Mouse (Mus musculus): ENCODE data around the gene Lrrc61.
"Not testable (repeated sequence)": the region's sequence is repeated elsewhere in the genome, so short reads cannot be mapped to it uniquely, and the experiment has no call there.

The Lrrc61 gene

GRCm38 (mm10) chr6:48554280-48555103 lies at the start of gene Lrrc61:
Gene Lrrc61 (plus strand): TSS chr6:48554796.
- peak; percentile 99 to 100 for DNase-seq

DNA sequence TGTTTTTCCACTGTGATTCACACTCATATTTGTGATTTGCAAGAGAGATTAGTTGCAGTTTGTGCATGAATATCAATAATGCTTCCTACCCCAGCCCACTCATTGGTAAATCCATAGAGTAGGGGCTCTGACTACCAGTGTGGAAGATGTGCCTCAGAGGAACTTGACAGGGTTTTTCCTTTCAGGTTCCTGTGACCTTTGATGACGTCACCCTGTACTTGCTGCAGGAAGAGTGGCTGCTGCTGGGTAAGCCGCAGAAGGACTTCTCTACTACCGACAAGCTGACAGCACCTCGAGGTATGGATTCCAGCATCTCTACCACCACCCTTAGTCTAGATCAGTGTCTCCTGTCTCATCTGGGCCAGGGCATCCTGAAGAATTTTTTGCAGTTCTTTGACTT lies 46.5 kb upstream of the Lrrc61 start:
- no peak for DNase-seq

DNA sequence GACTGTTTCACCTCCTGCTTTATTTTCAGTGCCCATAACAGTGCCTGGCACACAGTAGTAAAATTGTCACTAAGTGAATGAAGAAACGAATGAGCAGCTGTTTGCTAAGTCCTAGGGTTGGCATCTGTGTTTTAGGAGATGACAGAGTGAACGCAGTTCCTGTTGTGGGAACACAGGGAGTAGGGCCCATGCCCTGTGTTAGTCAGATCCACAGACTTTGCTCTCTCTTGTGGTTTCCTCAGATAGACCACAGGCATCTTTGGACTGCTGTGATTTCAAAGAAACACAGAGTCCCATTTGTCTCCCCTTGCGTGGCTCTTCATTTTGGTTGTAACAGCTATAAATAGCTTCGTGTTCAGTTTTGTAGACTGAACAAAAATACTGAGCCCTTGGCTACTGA lies 44.2 kb upstream of the Lrrc61 start:
- DNase-seq = no peak

GRCm38 (mm10) chr6:48511861-48512260 lies 42.7 kb upstream of the Lrrc61 start:
- no peak for DNase-seq

GRCm38 (mm10) chr6:48524882-48525281 lies 29.7 kb upstream of the Lrrc61 start:
- DNase-seq = not testable (repeated sequence)

DNA sequence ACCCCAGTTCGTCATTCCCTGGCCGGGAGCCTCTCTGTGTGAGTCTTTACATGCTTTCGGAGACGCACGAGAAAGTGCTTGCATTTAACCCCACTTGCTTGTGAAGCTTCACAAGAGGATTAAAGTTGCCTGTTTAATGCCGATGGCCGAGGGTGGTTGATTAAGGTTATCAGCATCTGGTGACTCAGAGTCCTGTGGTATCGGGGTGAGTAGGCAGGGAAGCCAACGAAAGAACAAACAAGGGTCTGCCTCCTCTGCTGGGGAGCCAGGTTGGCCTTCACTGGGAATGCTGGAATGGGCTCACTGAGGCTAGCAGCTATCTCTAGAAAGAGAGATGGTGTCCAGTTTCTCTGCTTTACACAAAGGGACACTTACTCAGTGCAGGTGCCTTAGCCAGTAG lies 26.7 kb upstream of the Lrrc61 start:
- DNase-seq = no peak

GRCm38 (mm10) chr6:48529261-48529660 lies 25.3 kb upstream of the Lrrc61 start:
- no peak for DNase-seq

DNA sequence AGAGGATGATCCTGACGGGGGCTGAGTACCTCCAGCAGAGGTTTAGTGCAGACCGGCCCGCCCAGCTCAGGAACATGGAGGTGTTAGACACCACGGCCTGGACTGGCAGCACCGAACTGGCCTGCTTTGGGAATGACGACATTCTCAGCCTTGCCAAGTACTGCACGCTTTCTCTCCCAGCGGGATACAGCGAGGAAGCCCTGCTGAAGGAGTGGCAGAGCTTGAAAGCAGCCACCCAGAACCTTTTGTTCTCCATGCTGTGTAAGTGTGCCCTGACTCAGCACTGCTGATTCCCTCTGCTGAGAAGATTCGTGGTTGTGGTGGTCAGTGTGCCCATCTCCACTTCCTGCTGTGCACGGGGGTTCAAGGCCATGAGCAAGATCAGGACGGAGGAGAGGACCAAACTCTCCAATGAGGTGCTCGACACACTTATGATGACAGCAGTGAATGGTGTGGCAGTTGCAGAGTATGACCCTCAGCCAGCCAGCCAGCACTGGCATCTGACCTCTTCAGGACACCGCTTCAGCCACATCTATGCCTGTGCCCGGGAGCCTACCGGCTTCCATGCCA lies 24.6 kb upstream of the Lrrc61 start:
- DNase-seq = no peak

- peak in 1 of 2 experiments; percentile 52 for DNase-seq
Measured at GRCm38 (mm10) chr6:48530862-48531261, 23.7 kb upstream of the Lrrc61 start.

DNA sequence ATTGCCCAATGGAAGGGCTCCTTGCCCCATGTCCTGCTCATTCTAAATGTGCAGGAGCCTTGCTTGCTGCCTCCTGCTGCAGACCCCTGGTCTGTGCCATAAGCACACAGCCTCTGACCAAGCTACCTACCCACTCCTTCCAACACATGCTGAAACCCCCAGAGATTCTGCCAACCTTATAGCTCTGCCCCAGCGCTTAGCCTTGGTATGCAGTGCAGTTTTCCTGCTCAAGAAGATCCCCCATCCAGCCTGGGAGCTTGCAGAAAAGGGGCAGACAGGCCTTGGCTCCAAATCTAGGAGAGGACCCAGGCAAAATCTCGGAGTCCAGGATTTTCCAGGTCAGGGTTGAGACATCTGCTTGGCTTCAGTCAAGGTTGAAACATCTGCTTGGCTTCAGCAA lies 21.1 kb upstream of the Lrrc61 start:
- no peak for DNase-seq

GRCm38 (mm10) chr6:48534913-48535312 lies 19.7 kb upstream of the Lrrc61 start:
- no peak for DNase-seq

DNA sequence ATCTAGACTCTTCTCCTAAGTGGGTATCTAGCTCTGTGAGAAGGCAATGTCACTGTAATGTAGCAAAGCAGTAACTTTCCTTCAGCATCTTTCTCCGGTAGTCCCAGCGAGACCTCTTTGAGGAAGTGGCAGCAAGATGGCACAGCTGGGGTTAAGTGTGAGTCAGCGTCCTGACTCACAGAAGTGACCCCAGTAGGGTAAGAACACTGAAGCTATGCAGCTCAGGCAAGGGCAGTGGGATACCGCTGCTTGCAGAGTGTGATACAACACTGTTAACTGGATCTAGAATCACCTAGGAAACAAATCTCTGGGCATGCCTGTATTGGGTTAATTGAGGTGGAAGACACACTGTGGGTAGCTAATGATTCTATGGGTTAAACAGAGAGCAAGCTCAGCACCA lies 18.5 kb upstream of the Lrrc61 start:
- DNase-seq = no peak

DNA sequence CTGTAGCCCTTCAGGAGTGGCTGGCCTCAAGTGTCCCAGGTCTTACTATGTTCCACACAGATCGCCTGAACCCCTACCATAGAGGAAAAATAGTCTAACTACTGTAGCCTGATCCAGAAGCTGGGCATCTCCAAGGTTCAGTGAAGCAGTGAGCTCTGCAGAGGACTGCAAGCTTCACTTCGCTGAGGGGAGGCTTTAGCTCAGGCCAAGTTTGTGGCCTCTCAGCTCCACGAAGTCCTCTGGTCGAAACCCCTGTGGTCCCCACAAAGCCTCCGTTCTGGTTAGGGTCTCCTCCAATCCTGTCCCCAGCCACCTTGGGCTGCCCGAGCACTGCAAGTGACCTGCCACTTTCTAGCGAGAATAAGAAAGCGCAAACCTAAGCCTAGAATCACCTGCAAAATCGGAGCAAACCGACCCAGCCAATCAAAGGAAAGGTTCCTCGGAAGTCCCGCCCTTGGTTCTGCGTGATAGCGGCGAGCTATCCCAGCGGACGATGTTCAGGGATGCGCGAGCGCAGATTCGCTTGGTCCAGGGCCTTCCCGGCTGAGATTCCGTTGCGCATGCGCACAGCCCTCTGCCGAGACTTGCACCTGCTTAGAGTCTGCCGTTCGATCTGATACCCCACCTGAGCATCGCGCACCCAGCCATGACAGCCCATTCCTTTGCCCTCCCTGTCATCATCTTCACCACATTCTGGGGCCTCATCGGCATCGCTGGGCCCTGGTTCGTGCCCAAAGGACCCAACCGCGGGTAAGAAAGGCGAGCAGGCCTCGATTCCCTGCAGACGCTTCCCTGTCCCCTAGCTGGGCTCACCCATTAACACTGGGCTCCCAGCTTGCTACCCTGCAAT lies 17.3 kb upstream of the Lrrc61 start, which contains the start of gene Atp6v0e2:
TSS of gene Atp6v0e2 (plus strand) at position 511 of the 850 bp plus-strand sequence.
- peak; percentile 96 to 97 for DNase-seq

- DNase-seq = peak; percentile 90 to 95
Measured at GRCm38 (mm10) chr6:48538841-48539737, 15.5 kb upstream of the Lrrc61 start.

GRCm38 (mm10) chr6:48539860-48540259 lies 14.7 kb upstream of the Lrrc61 start:
- peak; percentile 47 to 49 for DNase-seq

DNA sequence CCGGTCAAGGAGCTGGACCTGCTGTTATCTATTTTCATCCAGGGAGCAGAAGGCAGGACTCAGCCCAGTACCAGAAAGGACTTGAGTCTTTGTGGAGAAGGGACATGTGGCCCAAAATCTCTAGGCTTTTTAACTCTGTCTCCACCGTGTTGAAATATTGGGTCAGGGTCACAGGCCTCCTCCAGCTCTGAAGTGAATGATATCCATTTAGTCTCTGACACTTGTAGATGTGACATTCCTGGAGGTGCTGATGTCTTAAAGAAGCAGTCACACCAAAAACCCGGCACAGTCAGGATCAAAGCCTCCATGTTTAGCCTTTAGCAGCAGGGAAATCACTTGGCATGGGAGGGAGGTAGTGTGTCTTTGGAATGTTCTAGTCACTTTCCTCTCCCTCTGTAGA lies 13.9 kb upstream of the Lrrc61 start:
- DNase-seq = no peak

- DNase-seq = peak in 1 of 2 experiments; percentile 37
Measured at GRCm38 (mm10) chr6:48541560-48542450, 12.8 kb upstream of the Lrrc61 start.

DNA sequence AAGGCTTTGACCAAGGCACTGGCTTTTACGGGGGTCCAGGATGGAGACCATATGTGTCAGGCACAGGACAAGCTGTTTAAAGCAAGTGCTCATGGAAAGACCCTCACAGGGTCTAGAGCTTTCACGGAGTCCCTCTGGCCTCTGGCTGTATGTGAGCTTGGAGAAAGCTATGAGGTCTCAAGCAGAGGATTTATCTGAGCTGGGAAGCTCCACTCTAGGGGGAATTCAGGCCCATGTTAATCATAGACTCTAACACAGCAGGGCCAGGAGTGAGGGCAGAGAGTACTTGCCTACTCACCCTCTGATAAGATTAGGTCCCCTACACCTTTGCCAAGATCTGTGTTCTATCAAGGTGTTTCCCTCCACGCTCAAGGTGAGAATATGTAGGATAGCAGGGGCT lies 12.0 kb upstream of the Lrrc61 start:
- DNase-seq = no peak

GRCm38 (mm10) chr6:48545251-48545650 lies 9.3 kb upstream of the Lrrc61 start:
- DNase-seq = no peak

GRCm38 (mm10) chr6:48546271-48546670 lies 8.3 kb upstream of the Lrrc61 start:
- peak; percentile 70 to 75 for DNase-seq

DNA sequence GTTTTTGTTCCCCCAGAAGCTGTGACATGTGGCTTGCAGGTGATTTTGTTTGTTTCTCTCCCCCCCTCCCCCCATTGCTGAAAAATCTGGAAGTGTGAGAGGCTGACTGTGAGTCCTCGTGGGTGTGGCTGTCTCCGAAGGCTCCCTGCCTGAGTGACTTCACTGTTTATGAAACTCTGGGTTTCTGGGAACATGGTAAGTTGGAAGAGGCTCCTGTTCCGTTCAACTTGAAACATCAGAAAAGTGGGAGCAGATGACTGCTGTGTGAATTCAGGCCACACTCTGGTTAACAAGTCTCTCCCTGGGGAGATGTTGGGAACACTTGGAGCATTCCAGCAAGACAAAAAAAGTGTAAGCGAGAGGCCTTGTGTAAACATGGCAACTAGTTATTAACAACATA lies 7.7 kb upstream of the Lrrc61 start:
- no peak for DNase-seq
